Mouse (Mus musculus) MEL (cell line): ENCODE data around the gene Tbc1d10c. TPM values are rescaled to one million over a fixed set of nuclear protein-coding genes. Genes with fewer than 3 reads are reported as not detected.

ENCODE experiments used
- DNase-seq: peaks from one replicate; pipeline ENCODE4 v3.0.0; 2011; ENCODE audit warnings: low read depth, low spot score
- H3K27ac ChIP-seq: 2 replicates; pipeline ENCODE4 v1.5.1; 2012; ENCODE audit warnings: low read depth, mild to moderate bottlenecking, control low read depth, low read length, moderate library complexity; ENCODE audit not compliant: control insufficient read depth
- H3K27me3 ChIP-seq, 2 experiments: fragments of 150-350 bp in 1 of 2; sonication (generic) in 1 of 2; 2 replicates each; pipeline ENCODE4 v1.6.1; 2012; ENCODE audit warnings: low read length in 2 of 2, mild to moderate bottlenecking in 2 of 2, improper control_type of control experiment in 1 of 2, moderate library complexity in 1 of 2; ENCODE audit not compliant: insufficient read depth in 2 of 2, control insufficient read depth in 1 of 2
- H3K36me3 ChIP-seq, 2 experiments: 2 replicates each; pipeline ENCODE4 v1.6.1; 2012 to 2014; ENCODE audit warnings: low read length in 2 of 2, improper control_type of control experiment in 1 of 2, inconsistent platforms in 1 of 2, mild to moderate bottlenecking in 1 of 2; ENCODE audit not compliant: insufficient read depth in 2 of 2, control insufficient read depth in 1 of 2
- H3K4me1 ChIP-seq, 2 experiments: fragments of 150-350 bp in 1 of 2; sonication (generic) in 1 of 2; 2 replicates each; pipeline ENCODE4 v1.6.1; 2012; ENCODE audit warnings: low read length in 2 of 2, improper control_type of control experiment in 1 of 2, mild to moderate bottlenecking in 1 of 2; ENCODE audit not compliant: insufficient read depth in 2 of 2, control insufficient read depth in 1 of 2
- H3K4me3 ChIP-seq, 2 experiments: fragments of 150-350 bp in 1 of 2; sonication (generic) in 1 of 2; 2 replicates each; pipeline ENCODE4 v1.5.1; 2012; ENCODE audit warnings: low read depth in 2 of 2, low read length in 2 of 2, mild to moderate bottlenecking in 2 of 2, moderate library complexity in 2 of 2, control low read depth in 1 of 2, improper control_type of control experiment in 1 of 2; ENCODE audit not compliant: control insufficient read depth in 1 of 2, insufficient read depth in 1 of 2
- H3K79me2 ChIP-seq: 2 replicates; pipeline ENCODE4 v1.6.1; 2012; ENCODE audit warnings: mild to moderate bottlenecking, low read length, moderate library complexity; ENCODE audit not compliant: control insufficient read depth, poor library complexity, insufficient read depth
- H3K9ac ChIP-seq: 2 replicates; pipeline ENCODE4 v1.6.1; 2012; ENCODE audit warnings: low read depth, mild to moderate bottlenecking, control low read depth, low read length, moderate library complexity; ENCODE audit not compliant: control insufficient read depth, poor library complexity, severe bottlenecking
- H3K9me3 ChIP-seq: fragments of 150-350 bp; sonication (generic); replicated peaks from 2 replicates; pipeline ENCODE4 v1.6.1; 2012; ENCODE audit warnings: mild to moderate bottlenecking, low read length, improper control_type of control experiment, moderate library complexity; ENCODE audit not compliant: insufficient read depth
- CHD2 ChIP-seq: IDR thresholded peaks from 2 replicates; pipeline ENCODE4 v1.6.1; 2011; ENCODE audit warnings: low read length, improper control_type of control experiment
- CTCF ChIP-seq, 3 experiments: IDR thresholded peaks in 2 of 3; conservative IDR thresholded peaks in 1 of 3; 2 replicates each; pipeline ENCODE4 v1.5.1; 2011 to 2012; ENCODE audit warnings: low read length in 3 of 3, low read depth in 2 of 3, mild to moderate bottlenecking in 2 of 3, improper control_type of control experiment in 1 of 3, inconsistent platforms in 1 of 3, mixed read lengths in 1 of 3, moderate library complexity in 1 of 3; ENCODE audit not compliant: control insufficient read depth in 1 of 3, insufficient read depth in 1 of 3, poor library complexity in 1 of 3, severe bottlenecking in 1 of 3
- E2F4 ChIP-seq: IDR thresholded peaks from 2 replicates; pipeline ENCODE4 v1.6.1; 2011; ENCODE audit warnings: low read depth, low read length, improper control_type of control experiment, borderline replicate concordance
- ELF1 ChIP-seq: IDR thresholded peaks from 2 replicates; pipeline ENCODE4 v1.6.1; 2014; ENCODE audit warnings: low read depth, mild to moderate bottlenecking, inconsistent platforms, low read length, improper control_type of control experiment, moderate library complexity
- ETS1 ChIP-seq: IDR thresholded peaks from 2 replicates; pipeline ENCODE4 v1.6.1; 2012; ENCODE audit warnings: low read depth, mild to moderate bottlenecking, inconsistent platforms, low read length, improper control_type of control experiment, moderate library complexity
- GABPA ChIP-seq: IDR thresholded peaks from 2 replicates; pipeline ENCODE4 v1.6.1; 2012; ENCODE audit warnings: low read depth, mild to moderate bottlenecking, inconsistent platforms, low read length, improper control_type of control experiment, moderate library complexity
- GATA1 ChIP-seq: IDR thresholded peaks from 2 replicates; pipeline ENCODE4 v1.6.1; 2011; ENCODE audit warnings: low read depth, low read length, improper control_type of control experiment
- HCFC1 ChIP-seq: IDR thresholded peaks from 2 replicates; pipeline ENCODE4 v1.6.1; 2012; ENCODE audit warnings: low read depth, mild to moderate bottlenecking, inconsistent platforms, low read length, improper control_type of control experiment, moderate library complexity
- JUND ChIP-seq: IDR thresholded peaks from 2 replicates; pipeline ENCODE4 v1.6.1; 2011; ENCODE audit warnings: low read depth, mild to moderate bottlenecking, improper control_type of control experiment, low read length
- KAT2A ChIP-seq: conservative IDR thresholded peaks from 2 replicates; pipeline ENCODE4 v1.6.1; 2012; ENCODE audit warnings: low read depth, low read length, improper control_type of control experiment, inconsistent platforms
- MAFK ChIP-seq: IDR thresholded peaks from 2 replicates; pipeline ENCODE4 v1.6.1; 2011; ENCODE audit warnings: low read depth, mild to moderate bottlenecking, low read length, improper control_type of control experiment, borderline replicate concordance
- MAX ChIP-seq: IDR thresholded peaks from 2 replicates; pipeline ENCODE4 v1.6.1; 2011; ENCODE audit warnings: low read length, improper control_type of control experiment
- MEF2A ChIP-seq: IDR thresholded peaks from 2 replicates; pipeline ENCODE4 v1.6.1; 2014; ENCODE audit warnings: low read depth, mild to moderate bottlenecking, inconsistent platforms, low read length, improper control_type of control experiment; ENCODE audit not compliant: poor library complexity, insufficient replicate concordance, severe bottlenecking; ENCODE audit errors: extremely low read depth
- MYB ChIP-seq: IDR thresholded peaks from 2 replicates; pipeline ENCODE4 v1.6.1; 2011; ENCODE audit warnings: mild to moderate bottlenecking, low read depth, low read length, improper control_type of control experiment
- MYC ChIP-seq: IDR thresholded peaks from 2 replicates; pipeline ENCODE4 v1.6.1; 2011; ENCODE audit warnings: low read depth, mild to moderate bottlenecking, low read length, improper control_type of control experiment, moderate library complexity
- NELFE ChIP-seq: IDR thresholded peaks from 2 replicates; pipeline ENCODE4 v1.6.1; 2011; ENCODE audit warnings: low read depth, low read length, improper control_type of control experiment
- POLR2A ChIP-seq, 2 experiments: IDR thresholded peaks; 2 replicates each; pipeline ENCODE4 v1.6.1; 2011 to 2012; ENCODE audit warnings: low read length in 2 of 2, mild to moderate bottlenecking in 2 of 2, control low read depth in 1 of 2, improper control_type of control experiment in 1 of 2, low read depth in 1 of 2, moderate library complexity in 1 of 2; ENCODE audit not compliant: control insufficient read depth in 1 of 2, insufficient read depth in 1 of 2, poor library complexity in 1 of 2
- POLR2AphosphoS2 ChIP-seq: IDR thresholded peaks from 2 replicates; pipeline ENCODE4 v1.6.1; 2011; ENCODE audit warnings: low read length, improper control_type of control experiment
- POLR2AphosphoS5 ChIP-seq: IDR thresholded peaks from 2 replicates; pipeline ENCODE4 v1.6.1; 2012; ENCODE audit warnings: low read depth, borderline replicate concordance, mild to moderate bottlenecking, inconsistent platforms, low read length, moderate library complexity, mixed read lengths
- RAD21 ChIP-seq: IDR thresholded peaks from 2 replicates; pipeline ENCODE4 v1.6.1; 2011; ENCODE audit warnings: mild to moderate bottlenecking, low read depth, low read length, improper control_type of control experiment
- UBTF ChIP-seq: IDR thresholded peaks from 2 replicates; pipeline ENCODE4 v1.6.1; 2012; ENCODE audit warnings: low read depth, mild to moderate bottlenecking, inconsistent platforms, low read length, improper control_type of control experiment, moderate library complexity, borderline replicate concordance; ENCODE audit not compliant: insufficient read depth
- USF1 ChIP-seq: IDR thresholded peaks from 2 replicates; pipeline ENCODE4 v1.6.1; 2014; ENCODE audit warnings: low read depth, mild to moderate bottlenecking, inconsistent platforms, low read length, improper control_type of control experiment, moderate library complexity
- USF2 ChIP-seq, 2 experiments: IDR thresholded peaks; 2 replicates each; pipeline ENCODE4 v1.6.1; 2011 to 2012; ENCODE audit warnings: improper control_type of control experiment in 2 of 2, low read length in 2 of 2, borderline replicate concordance in 1 of 2, inconsistent platforms in 1 of 2, low read depth in 1 of 2, mild to moderate bottlenecking in 1 of 2; ENCODE audit not compliant: insufficient read depth in 1 of 2
- ZC3H11A ChIP-seq: IDR thresholded peaks from 2 replicates; pipeline ENCODE4 v1.6.1; 2012; ENCODE audit warnings: low read depth, mild to moderate bottlenecking, inconsistent platforms, low read length, improper control_type of control experiment
- ZMIZ1 ChIP-seq: IDR thresholded peaks from 2 replicates; pipeline ENCODE4 v1.6.1; 2012; ENCODE audit warnings: low read depth, mild to moderate bottlenecking, inconsistent platforms, low read length, improper control_type of control experiment, moderate library complexity
- polyA plus RNA-seq, 2 experiments: library from polyadenylated mRNA; stranded (reverse) in 1 of 2; unstranded in 1 of 2; fragments of >175 nt in 1 of 2; fragments of >200 nt in 1 of 2; gene quantifications; 2 replicates each; pipeline versions ENCODE4 v1.2.1 to v1.2.4; 2012; ENCODE audit warnings: low replicate concordance in 2 of 2, low read depth in 1 of 2; ENCODE audit not compliant: insufficient read length in 2 of 2, insufficient read depth in 1 of 2, missing spikeins in 1 of 2
- total RNA-seq: library from RNA; depleted of rRNA; stranded (reverse); fragments of 300-350 nt; gene quantifications from 2 replicates; pipeline ENCODE4 v1.2.3, GENCODE M21; 2012

Gene Tbc1d10c
- total and polyA plus RNA-seq, 3 experiments, result 14.0 to 15.5 TPM; not detected in 1

- Histone ChIP-seq H3K27ac (no peak overlapping the region), H3K9ac (no peak overlapping the region), H3K36me3 (peaks cover 1 to 5% of the 10 kb centered on the region in 2 experiments; a peak in 2 of 4 replicates), H3K9me3 (no peaks in the 10 kb centered on the region), H3K4me3 (no peak overlapping the region), H3K27me3 (no peaks in the 10 kb centered on the region), H3K4me1 (peaks cover 9 to 22% of the 10 kb centered on the region in 2 experiments; a peak in 3 of 4 replicates), H3K79me2 (peaks cover 15% of the 10 kb centered on the region)
- TF ChIP-seq POLR2AphosphoS2 (no peak), ZMIZ1 (no peak), KAT2A (no peak)
- no peak for DNase-seq
Measured at GRCm38 (mm10) chr19:4150567-4151487, 40.3 kb downstream of the Tbc1d10c start.

- peaks cover 9 to 18% of the 10 kb centered on the region in 2 experiments; a peak in 3 of 4 replicates for H3K4me1 ChIP-seq
- H3K4me3 ChIP-seq, result no peak overlapping the region
Measured at GRCm38 (mm10) chr19:4149764-4150461, 41.2 kb downstream of the Tbc1d10c start.

GRCm38 (mm10) chr19:4149283-4149682 is 41.8 kb downstream of the Tbc1d10c start:
- no peak for DNase-seq
- peaks cover 8 to 17% of the 10 kb centered on the region in 2 experiments; a peak in 3 of 4 replicates for H3K4me1 ChIP-seq

More at GRCm38 (mm10) chr19:4149764-4150461, 41.2 kb downstream of the Tbc1d10c start:
- H3K36me3 ChIP-seq, result peaks cover 1 to 5% of the 10 kb centered on the region in 2 experiments; a peak in 2 of 4 replicates
- DNase-seq, result no peak
- H3K27ac ChIP-seq, result no peak overlapping the region
- no peak overlapping the region for H3K9ac ChIP-seq
- H3K9me3 ChIP-seq, result no peaks in the 10 kb centered on the region
- TF ChIP-seq CHD2 (no peak), POLR2A (IDR thresholded peaks at IDR 0.05; ENCODE audit: control insufficient read depth in 1 of 2, insufficient read depth in 1 of 2, low read depth in 1 of 2, low read length in 2 of 2, poor library complexity in 1 of 2) (no peak), ZC3H11A (no peak), MAFK (no peak), ZMIZ1 (no peak), POLR2AphosphoS5 (no peak), ELF1 (no peak), GABPA (no peak), HCFC1 (no peak), MEF2A (no peak), GATA1 (no peak), RAD21 (no peak), KAT2A (no peak), MYB (no peak), MYC (no peak), USF1 (no peak), E2F4 (no peak), NELFE (no peak), UBTF (no peak)
- H3K27me3 ChIP-seq, result no peaks in the 10 kb centered on the region
- H3K79me2 ChIP-seq, result peaks cover 11% of the 10 kb centered on the region

More at GRCm38 (mm10) chr19:4149283-4149682, 41.8 kb downstream of the Tbc1d10c start:
- TF ChIP-seq JUND, result no peak
- no peak for TF ChIP-seq ETS1
- TF ChIP-seq POLR2AphosphoS2, result no peak
- TF ChIP-seq USF2 (IDR thresholded peaks at IDR 0.05; ENCODE audit: borderline replicate concordance in 1 of 2, insufficient read depth in 1 of 2, low read depth in 1 of 2, low read length in 2 of 2), result no peak
- no peak for TF ChIP-seq MAX
- no peak for TF ChIP-seq CTCF (IDR thresholded peaks at IDR 0.05 in 2 of 3, conservative IDR thresholded peaks at IDR 0.05 in 1 of 3; ENCODE audit: control insufficient read depth in 1 of 3, insufficient read depth in 1 of 3, low read depth in 2 of 3, low read length in 3 of 3, poor library complexity in 1 of 3, severe bottlenecking in 1 of 3)
- Histone ChIP-seq H3K27ac (no peak overlapping the region), H3K79me2 (peaks cover 9% of the 10 kb centered on the region), H3K27me3 (no peaks in the 10 kb centered on the region), H3K9ac (peak overlapping the region; percentile 78), H3K9me3 (no peaks in the 10 kb centered on the region), H3K4me3 (peak overlapping the region; percentile 73 to 99), H3K36me3 (peaks cover 1 to 4% of the 10 kb centered on the region in 2 experiments; a peak in 2 of 4 replicates)
